Mouse (Mus musculus) lung, embryonic 16.5 days (tissue): ENCODE measurements around the gene Cela1. TPM values are rescaled to one million over a fixed set of nuclear protein-coding genes. Genes with fewer than 3 reads are reported as not detected.

Source experiments
- ATAC-seq: fragments of 200-750 bp; cut with Nextera tagmentation; 2 replicates; pipeline ENCODE4 v1.8.0; 2017; ENCODE audit warnings: low read depth, mild to moderate bottlenecking, moderate library complexity
- H3K27ac ChIP-seq: fragments of 300-500 bp; sonication (generic); 2 replicates; pipeline ENCODE4 v1.5.1; 2014; ENCODE audit warnings: mild to moderate bottlenecking, control low read depth, low read length
- H3K27me3 ChIP-seq: fragments of 300-500 bp; sonication (generic); 2 replicates; pipeline ENCODE4 v1.6.1; 2014; ENCODE audit warnings: low read depth, low read length, mixed read lengths; ENCODE audit not compliant: control insufficient read depth, insufficient read depth
- H3K36me3 ChIP-seq: fragments of 300-500 bp; sonication (generic); 2 replicates; pipeline ENCODE4 v1.6.1; 2014; ENCODE audit warnings: low read length; ENCODE audit not compliant: control insufficient read depth, insufficient read depth
- H3K4me1 ChIP-seq: fragments of 300-500 bp; sonication (generic); replicated peaks from 2 replicates; pipeline ENCODE4 v1.6.1; 2014; ENCODE audit warnings: low read length, mixed read lengths; ENCODE audit not compliant: control insufficient read depth, insufficient read depth
- H3K4me2 ChIP-seq: fragments of 300-500 bp; sonication (generic); 2 replicates; pipeline ENCODE4 v1.6.1; 2014; ENCODE audit warnings: low read depth, low read length, control low read depth
- H3K4me3 ChIP-seq: fragments of 300-500 bp; sonication (generic); 2 replicates; pipeline ENCODE4 v1.5.1; 2014; ENCODE audit warnings: mild to moderate bottlenecking, low read length, control low read depth
- H3K9ac ChIP-seq: fragments of 300-500 bp; sonication (generic); 2 replicates; pipeline ENCODE4 v1.6.1; 2014; ENCODE audit warnings: low read length, control low read depth
- H3K9me3 ChIP-seq: fragments of 300-500 bp; sonication (generic); 2 replicates; pipeline ENCODE4 v1.6.1; 2016; ENCODE audit warnings: low read length; ENCODE audit not compliant: control insufficient read depth
- WGBS: fragments of 180-500 bp; shearing (Covaris S2); extraction: QIAGEN DNeasy Blood & Tissue Kit; methylation state at CpG from one replicate; pipeline ENCODE4 v1.1.7; 2014; 5-methylcytosine and 5-hydroxymethylcytosine counted together
- polyA plus RNA-seq: library from polyadenylated mRNA; unstranded; fragments of >200 nt; fragmentation: Nextera tagmentation; extraction: Ambion mirVana; gene quantifications from 2 replicates; pipeline ENCODE4 v1.2.1, GENCODE M21; 2015

The Cela1 gene
- polyA plus RNA-seq, 1 experiment from 2014 or later = 4.2 TPM

DNA sequence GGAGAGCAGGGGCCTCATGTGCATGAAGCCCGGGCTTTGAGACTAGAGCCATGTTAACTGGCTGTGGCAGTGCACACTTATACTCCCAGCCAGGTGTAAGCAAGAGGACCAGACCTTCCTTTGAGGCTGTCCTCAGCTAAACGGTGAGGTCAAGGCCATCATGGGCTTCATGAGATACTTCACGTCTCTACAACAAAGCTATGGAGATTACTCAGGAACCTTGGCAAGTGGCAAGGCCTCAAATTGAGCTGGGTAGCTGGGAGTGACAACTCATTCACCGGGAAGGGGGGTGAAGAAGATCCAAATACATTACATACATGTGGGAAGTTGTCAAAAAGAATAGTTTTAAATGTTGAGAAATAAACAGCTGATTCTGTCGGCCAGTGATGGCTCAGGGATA is 26.9 kb downstream of the Cela1 start:
- no peaks in the 10 kb centered on the region for H3K27me3 ChIP-seq
- H3K9ac ChIP-seq = no peak overlapping the region
- ATAC-seq = no peak
- 86% methylated on average over 5 of the region's 5 CpGs for WGBS
- H3K4me1 ChIP-seq = 0 out of 2 replicates have a peak, but pooled peaks cover 3% of the 10 kb centered on the region
- H3K4me3 ChIP-seq = no peak overlapping the region
- no peak overlapping the region for H3K4me2 ChIP-seq
- no peaks in the 10 kb centered on the region for H3K9me3 ChIP-seq
- H3K36me3 ChIP-seq = no peaks in the 10 kb centered on the region
- no peak overlapping the region for H3K27ac ChIP-seq

GRCm38 (mm10) chr15:100660306-100660705 is 27.4 kb downstream of the Cela1 start:
- Histone ChIP-seq H3K9ac (no peak overlapping the region), H3K4me1 (0 out of 2 replicates have a peak, but pooled peaks cover 3% of the 10 kb centered on the region), H3K4me2 (no peak overlapping the region), H3K36me3 (no peaks in the 10 kb centered on the region), H3K27me3 (no peaks in the 10 kb centered on the region), H3K9me3 (no peaks in the 10 kb centered on the region), H3K4me3 (no peak overlapping the region), H3K27ac (no peak overlapping the region)
- no peak for ATAC-seq
- WGBS = 77% methylated on average over 9 of the region's 9 CpGs

- H3K4me3 ChIP-seq = no peak overlapping the region
- H3K36me3 ChIP-seq = no peaks in the 10 kb centered on the region
- H3K9me3 ChIP-seq = no peaks in the 10 kb centered on the region
- H3K4me2 ChIP-seq = no peak overlapping the region
- WGBS = 72% methylated on average over 5 of the region's 5 CpGs
- H3K4me1 ChIP-seq = no peaks in the 10 kb centered on the region
- ATAC-seq = no peak
- no peak overlapping the region for H3K27ac ChIP-seq
- H3K9ac ChIP-seq = no peak overlapping the region
- no peaks in the 10 kb centered on the region for H3K27me3 ChIP-seq
Observed at GRCm38 (mm10) chr15:100655201-100655600, 32.5 kb downstream of the Cela1 start.

DNA sequence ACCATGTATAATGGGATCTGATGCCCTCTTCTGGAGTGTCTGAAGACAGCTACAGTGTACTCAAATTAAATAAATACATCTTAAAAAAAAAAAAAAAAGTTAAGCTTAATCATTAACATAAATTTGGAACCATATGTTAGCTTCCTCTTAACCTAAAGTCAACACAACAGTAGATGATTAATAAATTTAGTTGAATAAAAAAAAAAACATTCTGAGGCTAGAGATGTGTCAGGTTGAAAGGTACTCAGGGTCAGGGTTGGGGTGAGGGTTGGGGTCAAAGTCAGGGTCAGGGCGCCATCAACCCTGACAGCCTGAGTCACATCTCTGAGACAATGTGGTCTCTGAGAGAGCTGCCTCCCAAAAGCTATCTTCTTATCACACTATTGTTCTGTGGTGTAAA is 33.5 kb downstream of the Cela1 start:
- no peaks in the 10 kb centered on the region for H3K4me1 ChIP-seq
- ATAC-seq = no peak
- no peak overlapping the region for H3K4me2 ChIP-seq
- no peaks in the 10 kb centered on the region for H3K27me3 ChIP-seq
- H3K9ac ChIP-seq = no peak overlapping the region
- no peaks in the 10 kb centered on the region for H3K36me3 ChIP-seq
- 78% methylated on average over 1 of the region's 1 CpGs for WGBS
- no peak overlapping the region for H3K4me3 ChIP-seq
- no peak overlapping the region for H3K27ac ChIP-seq
- H3K9me3 ChIP-seq = no peaks in the 10 kb centered on the region

DNA sequence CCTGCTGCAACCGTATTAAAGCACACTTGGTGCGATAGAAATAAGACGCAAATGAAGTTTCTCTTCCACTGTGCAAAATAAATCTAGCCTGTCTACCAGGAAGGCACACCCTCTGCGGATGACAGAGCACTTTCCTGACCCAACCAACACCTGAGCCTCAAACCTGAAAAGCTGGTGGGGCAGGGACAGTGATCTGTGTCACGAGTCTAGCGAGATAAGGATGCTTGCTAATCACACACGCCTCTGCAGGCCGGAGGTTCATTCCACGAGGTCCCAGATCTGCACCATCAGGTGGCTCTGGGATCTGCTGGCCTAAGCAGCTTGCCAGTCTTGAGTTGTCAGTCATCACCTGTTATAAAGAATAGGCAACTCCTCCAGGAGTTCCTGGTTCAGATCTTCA is 36.1 kb downstream of the Cela1 start:
- H3K27ac ChIP-seq = no peak overlapping the region
- H3K36me3 ChIP-seq = no peaks in the 10 kb centered on the region
- H3K9me3 ChIP-seq = no peaks in the 10 kb centered on the region
- no peak overlapping the region for H3K4me3 ChIP-seq
- WGBS = 49% methylated on average over 9 of the region's 9 CpGs
- H3K4me2 ChIP-seq = no peak overlapping the region
- ATAC-seq = no peak
- H3K9ac ChIP-seq = no peak overlapping the region
- H3K27me3 ChIP-seq = no peaks in the 10 kb centered on the region
- no peaks in the 10 kb centered on the region for H3K4me1 ChIP-seq

DNA sequence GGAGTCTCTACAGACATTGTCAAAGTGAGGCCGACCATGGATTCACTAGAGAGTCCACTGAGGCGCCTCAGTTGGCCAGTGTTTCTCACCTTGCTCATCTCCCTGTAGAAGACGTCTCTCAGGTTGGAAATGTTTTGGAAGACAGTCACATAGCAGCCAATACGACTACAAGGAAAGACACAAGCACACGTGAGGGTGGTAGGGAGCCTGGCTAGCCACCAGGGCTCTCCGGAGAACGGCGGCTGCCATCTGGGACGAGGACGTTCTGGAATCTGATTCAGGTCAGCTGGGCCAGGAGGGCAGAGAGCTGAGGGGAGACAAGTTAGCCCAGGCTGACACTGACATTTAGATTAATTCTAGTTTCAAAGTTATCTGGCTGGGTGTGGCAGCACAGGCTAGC is 37.6 kb downstream of the Cela1 start:
- Histone ChIP-seq H3K27ac (no peak overlapping the region), H3K9ac (no peak overlapping the region), H3K4me2 (no peak overlapping the region), H3K4me1 (no peaks in the 10 kb centered on the region), H3K36me3 (no peaks in the 10 kb centered on the region), H3K4me3 (no peak overlapping the region), H3K9me3 (no peaks in the 10 kb centered on the region), H3K27me3 (no peaks in the 10 kb centered on the region; the same call in 1 of the 2 replicates)
- WGBS = 83% methylated on average over 10 of the region's 10 CpGs
- ATAC-seq = no peak

GRCm38 (mm10) chr15:100646161-100646560 is 41.6 kb downstream of the Cela1 start:
- no peak overlapping the region for H3K27ac ChIP-seq
- no peaks in the 10 kb centered on the region for H3K36me3 ChIP-seq
- H3K9ac ChIP-seq = no peak overlapping the region
- ATAC-seq = no peak
- no peak overlapping the region for H3K4me3 ChIP-seq
- WGBS = 66% methylated on average over 6 of the region's 6 CpGs
- H3K27me3 ChIP-seq = no peaks in the 10 kb centered on the region; the same call in 1 of the 2 replicates
- no peaks in the 10 kb centered on the region for H3K4me1 ChIP-seq
- H3K9me3 ChIP-seq = no peaks in the 10 kb centered on the region
- no peak overlapping the region for H3K4me2 ChIP-seq

DNA sequence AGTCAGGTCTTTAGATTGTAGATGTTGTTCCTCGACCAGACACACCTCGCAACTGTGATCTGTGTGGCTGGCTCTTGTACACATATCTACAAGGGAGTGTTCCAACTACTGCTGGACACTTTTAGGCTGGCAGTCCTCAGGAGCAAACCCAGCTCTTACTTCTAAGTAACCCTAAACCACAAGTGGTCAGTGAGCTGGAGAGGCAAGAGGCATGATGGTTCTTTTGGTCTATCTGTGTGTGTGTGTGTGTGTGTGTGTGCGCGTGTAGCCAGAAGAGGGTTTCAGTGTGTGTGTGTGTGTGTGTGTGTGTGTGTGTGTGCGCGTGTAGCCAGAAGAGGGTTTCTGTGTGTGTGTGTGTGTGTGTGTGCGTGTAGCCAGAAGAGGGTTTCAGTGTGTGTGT is 45.3 kb downstream of the Cela1 start:
- peaks cover 11% of the 10 kb centered on the region for H3K27me3 ChIP-seq
- no peak overlapping the region for H3K27ac ChIP-seq
- no peak overlapping the region for H3K4me2 ChIP-seq
- WGBS = 92% methylated on average over 7 of the region's 7 CpGs
- no peak for ATAC-seq
- H3K9ac ChIP-seq = no peak overlapping the region
- no peak overlapping the region for H3K4me3 ChIP-seq
- H3K4me1 ChIP-seq = no peaks in the 10 kb centered on the region
- no peaks in the 10 kb centered on the region for H3K36me3 ChIP-seq
- H3K9me3 ChIP-seq = no peaks in the 10 kb centered on the region

- H3K4me1 ChIP-seq = peaks cover 5% of the 10 kb centered on the region; the same call in 1 of the 2 replicates
- ATAC-seq = no peak
- H3K4me3 ChIP-seq = no peak overlapping the region
- no peak overlapping the region for H3K9ac ChIP-seq
- no peak overlapping the region for H3K27ac ChIP-seq
- H3K4me2 ChIP-seq = no peak overlapping the region
- no peaks in the 10 kb centered on the region for H3K36me3 ChIP-seq
- H3K9me3 ChIP-seq = no peaks in the 10 kb centered on the region
- peaks cover 21% of the 10 kb centered on the region for H3K27me3 ChIP-seq
- whole genome bisulfite sequencing = 55% methylated on average over 16 of the region's 16 CpGs
Observed at GRCm38 (mm10) chr15:100641226-100641810, 46.4 kb downstream of the Cela1 start.
